Mouse (Mus musculus) liver, embryonic 12.5 days (tissue): ENCODE measurements around the gene Rplp2. TPM values are rescaled to one million over a fixed set of nuclear protein-coding genes. Genes with fewer than 3 reads are reported as not detected.

Experiments used
- ATAC-seq: fragments of 200-750 bp; cut with Nextera tagmentation; 2 replicates; pipeline ENCODE4 v1.8.0; 2017; ENCODE audit warnings: moderate number of reproducible peaks, mild to moderate bottlenecking, moderate library complexity
- H3K27ac ChIP-seq: fragments of 300-500 bp; sonication (generic); 2 replicates; pipeline ENCODE4 v1.5.1; 2016; ENCODE audit warnings: mild to moderate bottlenecking
- H3K27me3 ChIP-seq: fragments of 300-500 bp; sonication (generic); replicated peaks from 2 replicates; pipeline ENCODE4 v1.6.1; 2016; ENCODE audit warnings: mild to moderate bottlenecking, moderate library complexity
- H3K36me3 ChIP-seq: fragments of 300-500 bp; sonication (generic); 2 replicates; pipeline ENCODE4 v1.6.1; 2016; ENCODE audit warnings: mild to moderate bottlenecking, moderate library complexity
- H3K4me1 ChIP-seq: fragments of 300-500 bp; sonication (generic); 2 replicates; pipeline ENCODE4 v1.6.1; 2016
- H3K4me2 ChIP-seq: fragments of 300-500 bp; sonication (generic); 2 replicates; pipeline ENCODE4 v1.6.1; 2016; ENCODE audit warnings: mild to moderate bottlenecking, moderate library complexity
- H3K4me3 ChIP-seq: fragments of 300-500 bp; sonication (generic); 2 replicates; pipeline ENCODE4 v1.5.1; 2016; ENCODE audit warnings: mild to moderate bottlenecking, moderate library complexity
- H3K9ac ChIP-seq: fragments of 300-500 bp; sonication (generic); 2 replicates; pipeline ENCODE4 v1.6.1; 2016; ENCODE audit warnings: mild to moderate bottlenecking, moderate library complexity
- H3K9me3 ChIP-seq: fragments of 300-500 bp; sonication (generic); replicated peaks from 2 replicates; pipeline ENCODE4 v1.6.1; 2016; ENCODE audit warnings: mild to moderate bottlenecking, moderate library complexity
- WGBS: fragments of 180-500 bp; shearing (Covaris S2); methylation state at CpG from one replicate; pipeline ENCODE4 v1.1.7; 2016; ENCODE audit not compliant: insufficient replicate concordance; 5-methylcytosine and 5-hydroxymethylcytosine counted together
- polyA plus RNA-seq: library from polyadenylated mRNA; unstranded; fragments of >200 nt; fragmentation: Nextera tagmentation; extraction: Ambion mirVana; gene quantifications from 2 replicates; pipeline ENCODE4 v1.2.1, GENCODE M21; 2016

Rplp2 gene
- polyA plus RNA-seq, 1 experiment from 2014 or later: 1,344 TPM

DNA sequence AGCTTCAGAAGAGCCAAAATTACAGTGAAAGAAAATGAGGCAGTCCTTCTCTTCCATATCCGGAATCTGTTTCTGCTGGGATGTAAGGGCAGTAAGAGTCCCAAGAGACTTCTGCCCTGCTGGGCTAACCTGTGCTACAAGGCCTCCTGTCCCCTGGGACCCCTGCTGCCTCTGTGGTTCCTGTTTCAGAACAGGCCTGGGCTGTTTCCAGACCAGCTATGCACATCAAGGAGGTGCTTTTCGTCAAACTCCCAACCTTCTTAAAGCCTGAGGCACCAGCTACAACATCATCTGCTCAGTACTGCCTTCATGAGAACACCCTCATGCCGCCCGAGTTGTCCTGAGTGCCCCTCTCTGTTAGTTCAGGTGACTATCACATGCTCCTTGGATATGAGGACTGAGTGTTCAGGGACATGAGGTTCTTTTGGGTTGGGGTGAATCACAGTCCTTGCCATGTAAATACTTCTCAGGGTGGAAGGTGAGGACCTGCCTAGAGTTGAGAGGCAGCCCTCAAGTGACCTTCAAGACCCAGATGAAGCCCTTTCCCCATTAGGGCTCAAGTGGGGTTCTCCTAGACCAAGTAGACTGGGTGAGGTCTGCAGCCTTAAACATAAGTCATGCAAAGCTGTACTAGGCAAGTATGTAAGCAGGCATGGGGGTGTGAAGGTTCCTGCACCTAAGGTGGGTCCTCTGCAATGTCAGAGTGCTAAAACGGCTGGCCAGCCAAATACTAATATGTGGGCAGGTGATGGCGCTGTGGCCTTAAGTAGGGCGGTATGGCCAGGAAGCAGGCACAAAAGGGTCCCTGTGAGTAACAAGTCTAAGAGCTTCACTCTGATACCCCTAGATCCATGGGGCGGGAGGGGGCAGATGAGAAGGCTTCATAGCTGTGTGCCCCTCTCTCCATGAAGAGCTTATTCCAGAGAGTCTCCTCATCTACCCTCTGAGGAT, 29.2 kb upstream of the Rplp2 start:
- no peak overlapping the region for H3K4me3 ChIP-seq
- 69% methylated on average over 8 of the region's 8 CpGs for WGBS
- H3K36me3 ChIP-seq: no peaks in the 10 kb centered on the region
- H3K4me2 ChIP-seq: no peak overlapping the region
- H3K27ac ChIP-seq: no peak overlapping the region
- H3K9ac ChIP-seq: no peak overlapping the region
- peaks cover 8% of the 10 kb centered on the region; the same call in 1 of the 2 replicates for H3K27me3 ChIP-seq
- no peak for ATAC-seq
- no peaks in the 10 kb centered on the region for H3K9me3 ChIP-seq
- H3K4me1 ChIP-seq: peaks cover 21% of the 10 kb centered on the region

DNA sequence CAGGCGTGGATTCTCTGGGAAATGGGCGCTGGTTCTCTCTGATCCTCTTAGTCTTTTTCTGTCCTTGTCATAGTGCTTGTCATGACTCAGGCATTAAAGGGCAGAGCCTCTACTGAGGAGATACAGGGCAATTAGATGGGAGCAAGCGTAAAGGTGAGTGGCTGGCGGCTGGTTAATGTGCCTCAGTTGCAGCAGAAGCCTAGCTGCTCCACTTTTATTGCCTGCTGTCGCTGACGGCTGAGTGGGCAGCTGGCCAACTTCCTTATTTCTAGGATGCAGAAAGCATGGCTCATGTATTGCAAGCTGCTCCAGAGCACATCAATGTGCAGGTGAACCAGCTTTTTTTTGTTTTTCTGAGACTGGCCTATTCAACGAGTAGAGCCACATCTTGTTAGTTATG, 28.2 kb upstream of the Rplp2 start:
- Histone ChIP-seq H3K9ac (no peak overlapping the region), H3K36me3 (no peaks in the 10 kb centered on the region), H3K27me3 (peaks cover 16% of the 10 kb centered on the region; the same call in 1 of the 2 replicates), H3K4me1 (peaks cover 15% of the 10 kb centered on the region), H3K4me3 (no peak overlapping the region), H3K27ac (no peak overlapping the region), H3K9me3 (no peaks in the 10 kb centered on the region), H3K4me2 (no peak overlapping the region)
- 53% methylated on average over 7 of the region's 7 CpGs for WGBS
- ATAC-seq: no peak

DNA sequence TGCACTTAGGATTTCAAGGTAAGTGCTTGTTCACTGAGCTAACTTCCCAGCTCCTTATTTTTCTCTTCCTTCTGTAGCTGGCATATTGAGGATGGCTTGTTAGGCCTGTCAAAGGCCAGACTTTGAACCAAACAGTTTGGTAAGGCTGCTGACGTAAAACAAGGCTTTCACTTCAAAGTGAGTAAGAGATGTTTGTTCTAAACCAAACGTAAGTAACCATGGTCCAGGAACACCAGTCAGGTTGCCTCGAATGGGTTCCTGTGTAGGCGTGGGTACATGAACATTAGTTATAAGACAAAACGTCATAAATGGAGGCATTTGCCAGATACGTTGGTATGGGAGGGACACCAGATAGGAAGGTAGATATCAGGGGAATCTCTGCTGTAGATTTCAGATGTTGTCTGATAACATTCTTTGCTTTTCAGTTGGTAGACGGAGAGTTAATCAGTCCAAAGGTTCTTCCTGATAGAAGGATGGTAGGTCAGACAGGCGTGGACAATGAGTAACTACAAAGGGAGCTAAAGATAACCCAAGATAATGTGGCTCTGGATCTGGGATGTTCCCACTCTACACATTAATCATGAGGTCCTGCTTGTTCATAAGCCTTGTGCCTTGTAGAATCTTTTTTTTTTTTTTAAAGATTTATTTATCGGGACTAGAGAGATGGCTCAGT, 27.0 kb upstream of the Rplp2 start:
- WGBS: 61% methylated on average over 9 of the region's 9 CpGs
- Histone ChIP-seq H3K4me1 (peaks cover 7% of the 10 kb centered on the region; the same call in 1 of the 2 replicates), H3K4me2 (no peak overlapping the region), H3K9ac (no peak overlapping the region), H3K9me3 (no peaks in the 10 kb centered on the region), H3K36me3 (no peaks in the 10 kb centered on the region), H3K27ac (no peak overlapping the region), H3K27me3 (peaks cover 16% of the 10 kb centered on the region; the same call in 1 of the 2 replicates), H3K4me3 (no peak overlapping the region)
- ATAC-seq: peak; percentile 43

DNA sequence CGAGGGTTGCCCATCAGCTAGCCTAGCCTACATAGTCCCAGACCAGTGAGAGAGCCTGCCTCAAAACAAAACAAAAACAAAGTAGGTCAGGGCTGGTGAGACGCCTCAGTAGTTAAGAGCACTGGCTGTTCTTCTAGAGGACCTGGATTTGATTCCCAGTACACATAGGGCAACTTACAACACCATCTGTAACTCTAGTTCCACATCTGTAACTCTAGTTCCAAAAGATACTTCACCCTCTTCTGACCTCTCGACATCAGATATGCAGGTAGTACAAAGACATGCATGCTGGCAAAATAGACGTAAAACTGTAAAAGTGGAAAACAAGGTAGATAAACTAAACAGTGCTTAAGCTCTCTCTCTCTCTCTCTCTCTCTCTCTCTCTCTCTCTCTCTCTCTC, 23.4 kb upstream of the Rplp2 start:
- 63% methylated on average over 4 of the region's 4 CpGs for WGBS
- Histone ChIP-seq H3K9me3 (no peaks in the 10 kb centered on the region), H3K4me3 (no peak overlapping the region), H3K4me2 (no peak overlapping the region), H3K27ac (no peak overlapping the region), H3K4me1 (peaks cover 17% of the 10 kb centered on the region), H3K9ac (no peak overlapping the region), H3K27me3 (peaks cover 40% of the 10 kb centered on the region), H3K36me3 (no peaks in the 10 kb centered on the region)
- no peak for ATAC-seq

DNA sequence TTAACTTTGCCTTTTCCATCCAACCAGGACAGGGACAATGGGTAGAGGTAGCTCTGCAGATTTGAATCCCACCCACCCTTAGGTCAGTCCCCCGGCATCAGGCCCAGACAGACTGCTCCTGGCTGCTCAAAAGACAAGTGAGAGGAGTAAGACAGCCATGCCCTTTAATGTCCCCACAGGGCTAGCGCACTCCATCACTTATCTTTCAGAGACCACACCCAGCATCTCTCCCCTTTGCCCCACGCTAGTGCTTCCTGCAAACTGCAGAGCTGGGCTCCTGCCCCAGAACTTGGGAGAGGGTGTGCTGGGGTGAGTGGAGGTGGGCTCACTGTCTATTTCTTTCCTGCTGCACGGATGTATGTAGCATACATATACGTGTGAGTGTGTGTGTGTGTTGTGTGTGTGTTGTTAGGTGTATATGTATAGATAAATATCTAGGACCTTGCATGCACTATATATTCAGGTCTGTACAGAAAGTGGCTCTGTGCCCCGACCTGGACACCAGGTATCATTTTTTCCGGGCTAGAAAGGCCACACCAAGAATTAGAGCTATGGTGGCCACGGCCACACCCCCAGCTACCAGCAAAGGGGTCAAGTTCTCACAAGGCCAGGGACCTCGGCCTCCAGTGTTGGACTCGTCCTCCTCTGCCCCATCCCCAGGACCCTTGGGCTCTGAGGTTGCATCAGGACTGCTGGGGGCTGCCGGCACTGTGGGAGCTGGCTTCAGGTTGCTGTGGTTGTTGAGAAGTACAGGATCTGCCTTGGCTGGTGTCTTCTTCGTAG, 20.0 kb upstream of the Rplp2 start:
- Histone ChIP-seq H3K36me3 (peaks cover 21% of the 10 kb centered on the region), H3K4me1 (peaks cover 27% of the 10 kb centered on the region), H3K4me2 (no peak overlapping the region), H3K9me3 (no peaks in the 10 kb centered on the region), H3K27ac (no peak overlapping the region), H3K27me3 (peaks cover 40% of the 10 kb centered on the region), H3K9ac (no peak overlapping the region), H3K4me3 (no peak overlapping the region)
- ATAC-seq: no peak
- 58% methylated on average over 12 of the region's 12 CpGs for WGBS

DNA sequence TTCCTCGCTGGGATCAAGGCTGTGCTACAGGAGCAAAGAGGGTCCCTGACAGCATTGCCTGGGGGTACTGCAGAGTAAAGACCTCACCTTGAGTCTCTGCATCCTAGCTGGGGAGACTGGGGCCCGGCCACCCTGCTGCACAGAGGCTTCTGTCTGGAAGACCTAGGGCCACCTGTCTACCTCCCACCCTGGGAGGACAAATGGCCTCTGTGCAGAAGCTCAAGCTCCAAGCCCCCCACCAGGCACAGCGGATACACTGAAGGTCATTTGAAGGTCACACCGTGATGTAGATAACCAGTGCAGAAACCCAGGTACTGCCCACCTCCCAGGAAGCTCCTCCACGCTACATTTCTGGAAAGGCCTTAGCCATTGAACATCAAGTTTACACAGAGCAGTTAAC, 18.5 kb upstream of the Rplp2 start:
- WGBS: 52% methylated on average over 5 of the region's 5 CpGs
- no peak overlapping the region for H3K4me3 ChIP-seq
- ATAC-seq: no peak
- no peak overlapping the region for H3K9ac ChIP-seq
- no peak overlapping the region for H3K4me2 ChIP-seq
- H3K4me1 ChIP-seq: peaks cover 38% of the 10 kb centered on the region
- peaks cover 36% of the 10 kb centered on the region for H3K36me3 ChIP-seq
- H3K27ac ChIP-seq: no peak overlapping the region
- no peaks in the 10 kb centered on the region for H3K9me3 ChIP-seq
- H3K27me3 ChIP-seq: peaks cover 31% of the 10 kb centered on the region

DNA sequence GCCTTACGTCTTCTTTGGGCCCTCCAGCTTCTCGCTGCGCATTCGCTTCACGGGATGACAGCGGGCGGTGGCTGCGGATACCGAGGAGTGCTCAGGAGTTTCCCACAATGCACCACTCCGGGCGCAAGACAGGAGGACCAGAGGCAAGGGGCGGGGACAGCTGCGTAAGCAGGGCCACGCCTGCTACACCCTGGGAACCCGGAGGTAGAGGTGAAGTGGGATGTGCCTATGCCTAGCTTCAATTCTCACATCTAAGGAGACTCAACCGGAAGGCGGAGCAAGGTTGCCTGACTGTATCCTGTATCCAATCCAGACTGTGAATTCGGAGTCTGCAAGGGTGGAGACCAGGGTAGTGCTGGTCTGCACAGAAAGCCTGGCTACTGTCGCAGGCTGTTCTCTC, 17.9 kb upstream of the Rplp2 start, which contains the start of gene Cend1:
Gene Cend1 (minus strand): TSS at position 182 of the 400 bp plus-strand sequence.
- peaks cover 29% of the 10 kb centered on the region for H3K27me3 ChIP-seq
- H3K27ac ChIP-seq: no peak within 1 kb of the TSS
- peaks cover 44% of the 10 kb centered on the region for H3K4me1 ChIP-seq
- H3K4me2 ChIP-seq: no peak within 1 kb of the TSS; the same call in 1 of the 2 replicates
- 10% methylated on average over 19 of the region's 19 CpGs for WGBS
- H3K9ac ChIP-seq: no peak within 1 kb of the TSS
- no peak within 1 kb of the TSS for H3K4me3 ChIP-seq
- peaks cover 41% of the 10 kb centered on the region for H3K36me3 ChIP-seq
- peak; percentile 53 for ATAC-seq
- H3K9me3 ChIP-seq: no peaks in the 10 kb centered on the region

DNA sequence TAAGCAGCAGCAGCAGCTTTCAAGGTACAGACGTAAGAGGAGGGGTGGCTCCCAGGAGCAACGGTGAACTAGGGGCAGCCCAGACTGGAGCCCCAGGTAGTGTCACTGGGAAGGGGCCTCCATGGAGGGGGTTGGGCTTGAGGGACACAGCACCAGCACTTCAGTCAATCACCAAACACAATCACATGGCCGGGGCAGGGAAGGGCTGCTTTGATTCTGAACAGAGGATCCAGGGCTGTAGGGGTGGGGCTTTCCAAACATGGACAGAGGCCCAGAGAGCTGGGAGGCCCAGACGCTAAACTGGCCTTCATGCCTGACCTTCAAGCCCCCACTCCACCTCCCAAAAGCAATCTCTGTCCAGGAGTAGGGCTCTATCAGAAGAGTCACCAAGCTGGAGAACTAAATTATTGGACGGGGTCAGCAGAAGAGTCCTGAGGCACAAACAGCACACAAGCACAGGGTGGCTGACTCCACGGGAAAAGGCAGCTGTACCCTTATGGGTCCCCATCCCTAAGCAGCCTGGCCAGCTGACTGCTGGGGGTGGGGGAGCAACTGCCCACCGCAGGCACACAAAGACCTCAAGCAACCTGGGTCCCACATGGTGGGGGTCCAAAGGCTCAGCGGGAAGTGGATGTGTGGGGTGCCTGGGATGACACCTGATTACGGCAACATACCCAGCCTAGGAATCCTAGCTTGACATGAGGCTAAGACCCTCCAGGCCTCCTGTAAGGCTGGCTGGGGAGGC, 17.2 kb upstream of the Rplp2 start:
- H3K9me3 ChIP-seq: no peaks in the 10 kb centered on the region
- H3K4me2 ChIP-seq: no peak overlapping the region
- H3K27me3 ChIP-seq: peaks cover 29% of the 10 kb centered on the region
- H3K9ac ChIP-seq: no peak overlapping the region
- H3K4me3 ChIP-seq: no peak overlapping the region
- WGBS: 66% methylated on average over 9 of the region's 9 CpGs
- H3K36me3 ChIP-seq: peaks cover 41% of the 10 kb centered on the region
- H3K27ac ChIP-seq: no peak overlapping the region
- H3K4me1 ChIP-seq: peaks cover 51% of the 10 kb centered on the region
- ATAC-seq: no peak

DNA sequence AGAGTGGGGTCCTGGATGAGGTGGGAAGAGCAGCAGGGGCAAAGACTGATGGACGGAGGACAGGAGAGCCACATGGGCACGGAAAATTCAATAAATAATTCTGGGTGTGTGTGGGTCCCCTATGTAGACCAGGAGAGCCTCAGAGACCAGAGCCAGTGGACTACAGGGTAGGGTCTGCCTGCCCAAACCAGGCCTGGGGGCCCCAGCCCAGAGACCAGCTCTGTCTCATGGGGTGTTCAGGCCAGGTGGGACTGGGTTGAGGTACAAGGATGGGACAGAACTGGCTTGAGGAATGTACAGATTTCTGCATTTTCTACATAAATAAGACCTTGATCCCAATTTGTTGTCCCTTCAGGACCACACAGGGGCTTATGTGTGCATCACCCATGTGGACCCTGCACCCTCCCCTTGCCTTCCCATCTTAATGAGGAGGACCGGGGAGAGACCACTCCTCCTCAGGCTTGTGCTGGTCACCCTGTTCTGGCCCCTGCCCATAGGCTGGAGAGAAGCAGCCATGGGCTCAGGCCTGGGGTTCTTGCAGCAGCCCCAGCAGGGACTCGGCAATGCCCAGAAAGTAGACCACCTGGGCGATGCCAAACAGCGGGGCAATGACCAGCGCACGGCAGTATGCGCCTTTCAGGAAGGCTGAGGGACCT, 16.5 kb upstream of the Rplp2 start:
- peaks cover 41% of the 10 kb centered on the region for H3K36me3 ChIP-seq
- no peak overlapping the region for H3K4me3 ChIP-seq
- peaks cover 57% of the 10 kb centered on the region for H3K4me1 ChIP-seq
- no peak for ATAC-seq
- peaks cover 25% of the 10 kb centered on the region for H3K27me3 ChIP-seq
- H3K4me2 ChIP-seq: no peak overlapping the region
- no peak overlapping the region for H3K9ac ChIP-seq
- H3K27ac ChIP-seq: no peak overlapping the region
- H3K9me3 ChIP-seq: no peaks in the 10 kb centered on the region
- 83% methylated on average over 9 of the region's 9 CpGs for whole genome bisulfite sequencing

DNA sequence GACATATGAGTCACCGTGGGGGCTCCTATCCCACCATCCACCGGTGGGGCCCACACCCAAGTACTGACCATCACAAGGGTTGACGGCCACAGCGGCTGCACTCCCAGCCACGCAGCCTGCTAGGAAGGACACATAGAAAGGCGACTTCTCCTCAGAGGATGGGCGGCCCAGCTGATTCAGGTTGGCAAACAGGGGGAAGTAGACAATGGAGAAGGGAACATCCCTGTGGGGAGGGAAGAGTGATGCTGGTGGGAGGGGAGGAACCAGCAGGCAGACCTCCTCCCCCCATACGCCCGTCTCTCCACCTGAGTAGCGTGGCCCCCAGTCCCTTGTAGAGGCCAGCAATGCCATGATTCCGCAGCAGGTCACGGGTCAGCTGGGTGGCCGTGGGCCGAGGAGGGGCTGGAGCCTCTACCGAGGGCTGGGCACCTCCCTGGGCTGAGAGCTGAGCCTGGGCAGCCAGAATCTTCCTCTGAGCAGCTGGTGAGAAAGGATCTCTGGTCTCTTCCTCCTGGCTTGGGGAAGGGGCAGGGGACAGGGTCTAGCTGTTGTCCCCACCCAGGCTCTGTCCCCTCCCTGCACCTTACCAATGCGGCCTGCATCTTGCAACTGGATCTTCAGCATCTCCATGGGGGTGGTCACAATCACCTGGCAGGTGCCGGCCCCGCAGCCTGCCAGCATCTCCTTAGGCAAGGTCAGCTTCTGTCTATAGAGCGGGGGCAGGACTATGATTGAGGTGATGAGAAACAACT, 15.6 kb upstream of the Rplp2 start:
- Histone ChIP-seq H3K4me1 (peaks cover 63% of the 10 kb centered on the region), H3K36me3 (peaks cover 41% of the 10 kb centered on the region), H3K27ac (no peak overlapping the region), H3K4me2 (no peak overlapping the region), H3K9me3 (no peaks in the 10 kb centered on the region), H3K4me3 (no peak overlapping the region), H3K9ac (no peak overlapping the region), H3K27me3 (peaks cover 17% of the 10 kb centered on the region; the same call in 1 of the 2 replicates)
- ATAC-seq: no peak
- WGBS: 89% methylated on average over 19 of the region's 19 CpGs
